Mouse (Mus musculus): ENCODE data around the gene Bola2. TPM values are rescaled to one million over a fixed set of nuclear protein-coding genes. Genes with fewer than 3 reads are reported as not detected.

Bola2 gene
- polyA plus RNA-seq, 1 experiment from 2014 or later: 140 TPM

DNA sequence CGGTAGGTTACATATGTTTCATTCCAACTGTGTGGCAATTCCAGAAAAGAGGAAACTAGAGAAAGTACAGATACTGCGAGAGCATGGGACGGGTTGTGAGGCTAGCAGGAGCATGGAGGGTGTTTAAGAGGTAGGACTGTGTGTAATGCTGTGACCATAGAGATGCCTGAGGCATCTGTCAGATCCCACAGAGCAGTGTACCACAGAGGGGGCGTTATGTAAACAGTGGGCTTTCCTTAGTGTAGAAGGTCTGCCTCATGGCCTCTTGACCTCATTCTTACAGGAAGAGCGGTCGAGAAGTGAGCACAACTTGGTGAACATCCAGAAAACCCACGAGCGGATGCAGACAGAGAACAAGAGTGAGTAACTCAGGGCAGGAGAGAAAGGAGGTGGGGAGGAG, 31.6 kb upstream of the Bola2 start:
- Histone ChIP-seq H3K27ac (ENCODE audit: low read depth, low read length) (no peak overlapping the region), H3K36me3 (ENCODE audit: control insufficient read depth, insufficient read depth, low read length) (peaks cover 15% of the 10 kb centered on the region), H3K4me1 (ENCODE audit: control insufficient read depth, insufficient read depth, low read length) (no peaks in the 10 kb centered on the region), H3K27me3 (ENCODE audit: control insufficient read depth, insufficient read depth, low read length) (no peaks in the 10 kb centered on the region), H3K4me3 (ENCODE audit: low read depth, low read length) (no peak overlapping the region), H3K4me2 (ENCODE audit: low read depth, low read length) (no peak overlapping the region), H3K9ac (replicated peaks; ENCODE audit: low read depth, low read length) (no peak overlapping the region), H3K9me3 (ENCODE audit: control insufficient read depth, low read length) (no peaks in the 10 kb centered on the region)
- ATAC-seq (ENCODE audit: low read depth): no peak
- 78% methylated on average over 8 of the region's 8 CpGs for WGBS

- Histone ChIP-seq H3K4me1 (ENCODE audit: control insufficient read depth, insufficient read depth, low read length) (no peaks in the 10 kb centered on the region), H3K27ac (ENCODE audit: low read depth, low read length) (no peak overlapping the region), H3K9me3 (ENCODE audit: control insufficient read depth, low read length) (no peaks in the 10 kb centered on the region), H3K4me2 (ENCODE audit: low read depth, low read length) (no peak overlapping the region), H3K9ac (replicated peaks; ENCODE audit: low read depth, low read length) (no peak overlapping the region), H3K4me3 (ENCODE audit: low read depth, low read length) (no peak overlapping the region), H3K27me3 (ENCODE audit: control insufficient read depth, insufficient read depth, low read length) (no peaks in the 10 kb centered on the region), H3K36me3 (ENCODE audit: control insufficient read depth, insufficient read depth, low read length) (peaks cover 15% of the 10 kb centered on the region)
- no peak for ATAC-seq (ENCODE audit: low read depth)
- WGBS: 95% methylated on average over 3 of the region's 3 CpGs
These were observed 29.9 kb upstream of the Bola2 start for GRCm38 (mm10) chr7:126665269-126665668.

DNA sequence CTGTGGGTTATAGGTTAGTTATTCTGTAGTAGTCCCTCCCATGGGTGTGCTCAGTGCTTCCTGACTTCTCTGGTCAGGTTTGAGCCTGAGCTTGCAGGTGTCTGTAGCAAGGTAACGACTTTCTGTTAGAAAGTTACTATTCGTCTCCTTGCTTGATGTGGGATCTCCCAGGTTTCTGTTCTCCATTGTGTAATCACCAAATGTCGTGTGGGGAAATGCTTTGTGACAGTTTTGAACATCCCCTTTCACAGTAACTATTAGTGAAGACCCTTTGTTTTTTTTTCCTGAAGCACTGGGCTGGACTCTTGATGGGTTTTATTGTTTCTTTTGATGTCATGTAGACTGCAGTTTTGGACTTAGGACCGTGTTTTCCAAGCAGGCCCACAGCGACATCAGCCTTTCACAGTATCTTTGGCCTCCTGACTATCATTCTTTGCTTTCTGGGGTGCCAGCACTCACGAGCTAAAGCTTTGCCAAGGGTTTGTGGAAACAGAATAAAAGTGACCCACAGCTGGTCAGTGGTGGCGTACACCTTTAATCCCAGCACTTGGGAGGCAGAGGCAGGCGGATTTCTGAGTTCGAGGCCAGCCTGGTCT, 27.6 kb upstream of the Bola2 start:
- no peak for ATAC-seq (ENCODE audit: low read depth)
- H3K27ac ChIP-seq (ENCODE audit: low read depth, low read length): no peak overlapping the region
- H3K9me3 ChIP-seq (ENCODE audit: control insufficient read depth, low read length): no peaks in the 10 kb centered on the region
- no peaks in the 10 kb centered on the region for H3K4me1 ChIP-seq (ENCODE audit: control insufficient read depth, insufficient read depth, low read length)
- 78% methylated on average over 9 of the region's 9 CpGs for WGBS
- no peaks in the 10 kb centered on the region for H3K27me3 ChIP-seq (ENCODE audit: control insufficient read depth, insufficient read depth, low read length)
- H3K36me3 ChIP-seq (ENCODE audit: control insufficient read depth, insufficient read depth, low read length): peaks cover 22% of the 10 kb centered on the region
- no peak overlapping the region for H3K4me3 ChIP-seq (ENCODE audit: low read depth, low read length)
- no peak overlapping the region for H3K9ac ChIP-seq (replicated peaks; ENCODE audit: low read depth, low read length)
- no peak overlapping the region for H3K4me2 ChIP-seq (ENCODE audit: low read depth, low read length)

- no peaks in the 10 kb centered on the region for H3K4me1 ChIP-seq (ENCODE audit: control insufficient read depth, insufficient read depth, low read length)
- H3K27me3 ChIP-seq (ENCODE audit: control insufficient read depth, insufficient read depth, low read length): no peaks in the 10 kb centered on the region
- H3K4me3 ChIP-seq (ENCODE audit: low read depth, low read length): no peak overlapping the region
- no peaks in the 10 kb centered on the region for H3K9me3 ChIP-seq (ENCODE audit: control insufficient read depth, low read length)
- no peak overlapping the region for H3K4me2 ChIP-seq (ENCODE audit: low read depth, low read length)
- no peak for ATAC-seq (ENCODE audit: low read depth)
- 86% methylated on average over 5 of the region's 5 CpGs for WGBS
- peaks cover 15% of the 10 kb centered on the region; the same call in 1 of the 2 replicates for H3K36me3 ChIP-seq (ENCODE audit: control insufficient read depth, insufficient read depth, low read length)
- H3K9ac ChIP-seq (replicated peaks; ENCODE audit: low read depth, low read length): no peak overlapping the region
- no peak overlapping the region for H3K27ac ChIP-seq (ENCODE audit: low read depth, low read length)
These were observed 26.7 kb upstream of the Bola2 start for GRCm38 (mm10) chr7:126668452-126668851.

DNA sequence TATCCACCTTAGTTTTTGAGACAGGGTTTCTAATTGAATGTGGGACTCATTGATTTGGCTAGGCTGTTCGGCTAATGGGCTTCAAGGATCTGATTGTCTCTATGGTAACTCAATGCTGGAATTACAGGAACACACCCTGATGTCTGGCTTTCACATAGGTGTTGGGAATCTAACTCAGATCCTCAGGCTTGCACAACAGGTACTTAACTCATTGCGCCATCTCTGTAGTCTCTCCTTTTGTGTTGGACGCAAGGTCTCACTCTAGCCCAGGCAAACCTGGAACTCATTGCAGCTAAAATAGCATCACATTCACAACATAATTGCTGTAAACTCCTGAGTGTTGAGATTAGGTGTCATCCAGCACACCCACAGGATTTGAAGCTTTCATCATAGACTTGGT, 25.0 kb upstream of the Bola2 start:
- Histone ChIP-seq H3K36me3 (ENCODE audit: control insufficient read depth, insufficient read depth, low read length) (peaks cover 12% of the 10 kb centered on the region; the same call in 1 of the 2 replicates), H3K27me3 (ENCODE audit: control insufficient read depth, insufficient read depth, low read length) (no peaks in the 10 kb centered on the region), H3K9me3 (ENCODE audit: control insufficient read depth, low read length) (no peaks in the 10 kb centered on the region), H3K4me3 (ENCODE audit: low read depth, low read length) (no peak overlapping the region), H3K4me1 (ENCODE audit: control insufficient read depth, insufficient read depth, low read length) (no peaks in the 10 kb centered on the region), H3K9ac (replicated peaks; ENCODE audit: low read depth, low read length) (no peak overlapping the region), H3K27ac (ENCODE audit: low read depth, low read length) (no peak overlapping the region), H3K4me2 (ENCODE audit: low read depth, low read length) (no peak overlapping the region)
- WGBS: 87% methylated on average over 3 of the region's 3 CpGs
- ATAC-seq (ENCODE audit: low read depth): no peak

GRCm38 (mm10) chr7:126672111-126672510, 23.1 kb upstream of the Bola2 start:
- 94% methylated on average over 9 of the region's 9 CpGs for WGBS
- Histone ChIP-seq H3K4me1 (ENCODE audit: control insufficient read depth, insufficient read depth, low read length) (no peaks in the 10 kb centered on the region), H3K27ac (ENCODE audit: low read depth, low read length) (no peak overlapping the region), H3K4me3 (ENCODE audit: low read depth, low read length) (no peak overlapping the region), H3K4me2 (ENCODE audit: low read depth, low read length) (no peak overlapping the region), H3K9ac (replicated peaks; ENCODE audit: low read depth, low read length) (no peak overlapping the region), H3K9me3 (ENCODE audit: control insufficient read depth, low read length) (no peaks in the 10 kb centered on the region), H3K36me3 (ENCODE audit: control insufficient read depth, insufficient read depth, low read length) (peaks cover 9% of the 10 kb centered on the region; the same call in 1 of the 2 replicates), H3K27me3 (ENCODE audit: control insufficient read depth, insufficient read depth, low read length) (no peaks in the 10 kb centered on the region)
- no peak for ATAC-seq (ENCODE audit: low read depth)

DNA sequence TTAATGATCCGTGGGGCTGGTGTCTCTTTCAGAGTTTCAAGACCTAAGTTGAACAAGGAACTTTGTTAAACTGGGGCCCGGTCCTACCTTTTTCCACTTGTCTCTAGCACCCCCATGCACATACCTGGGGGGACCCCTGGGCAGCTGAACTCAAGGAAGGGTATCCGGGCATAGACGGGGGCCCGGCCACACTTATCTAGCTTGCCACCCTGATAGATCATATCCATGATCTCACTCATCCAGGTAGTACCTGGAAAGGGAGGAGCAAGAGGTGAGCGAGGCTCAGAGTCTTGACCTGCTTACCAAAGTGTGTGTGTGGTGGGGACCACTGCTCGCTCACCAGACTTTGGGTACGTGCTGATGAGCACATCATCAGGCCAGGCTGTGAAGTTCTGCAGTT, 20.1 kb upstream of the Bola2 start:
- whole genome bisulfite sequencing: 94% methylated on average over 8 of the region's 8 CpGs
- H3K4me2 ChIP-seq (ENCODE audit: low read depth, low read length): no peak overlapping the region
- no peaks in the 10 kb centered on the region for H3K27me3 ChIP-seq (ENCODE audit: control insufficient read depth, insufficient read depth, low read length)
- H3K9me3 ChIP-seq (ENCODE audit: control insufficient read depth, low read length): no peaks in the 10 kb centered on the region
- H3K4me3 ChIP-seq (ENCODE audit: low read depth, low read length): no peak overlapping the region
- no peak overlapping the region for H3K9ac ChIP-seq (replicated peaks; ENCODE audit: low read depth, low read length)
- peaks cover 12% of the 10 kb centered on the region; the same call in 1 of the 2 replicates for H3K36me3 ChIP-seq (ENCODE audit: control insufficient read depth, insufficient read depth, low read length)
- no peak for ATAC-seq (ENCODE audit: low read depth)
- no peaks in the 10 kb centered on the region for H3K4me1 ChIP-seq (ENCODE audit: control insufficient read depth, insufficient read depth, low read length)
- H3K27ac ChIP-seq (ENCODE audit: low read depth, low read length): no peak overlapping the region

DNA sequence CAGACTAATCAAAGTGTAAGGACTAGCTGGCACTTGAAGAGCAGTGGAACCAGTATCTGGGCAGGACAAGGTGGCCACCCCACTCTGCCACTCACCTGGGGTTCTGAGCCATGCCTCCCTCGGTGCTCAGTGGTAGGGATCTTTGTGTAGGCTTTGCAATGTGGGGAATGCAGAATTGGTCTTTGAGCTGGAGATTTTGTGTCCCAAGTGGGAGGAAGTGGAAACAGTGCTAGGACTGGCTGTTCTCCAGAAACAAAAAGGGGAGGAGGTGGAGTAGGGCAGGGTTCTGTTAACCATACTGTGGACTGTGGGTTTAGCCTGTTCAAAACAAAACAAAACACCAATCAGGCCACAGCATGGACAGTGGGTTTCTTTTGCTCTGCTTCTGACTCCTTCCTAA, 19.0 kb upstream of the Bola2 start, which contains the start of gene Sult1a1:
Sult1a1 (minus strand) TSS at position 226 of the 400 bp plus-strand sequence.
- Histone ChIP-seq H3K4me3 (ENCODE audit: low read depth, low read length) (no peak within 1 kb of the TSS), H3K4me2 (ENCODE audit: low read depth, low read length) (no peak within 1 kb of the TSS), H3K27me3 (ENCODE audit: control insufficient read depth, insufficient read depth, low read length) (no peaks in the 10 kb centered on the region), H3K9me3 (ENCODE audit: control insufficient read depth, low read length) (no peaks in the 10 kb centered on the region), H3K4me1 (ENCODE audit: control insufficient read depth, insufficient read depth, low read length) (no peaks in the 10 kb centered on the region), H3K36me3 (ENCODE audit: control insufficient read depth, insufficient read depth, low read length) (peaks cover 12% of the 10 kb centered on the region; the same call in 1 of the 2 replicates), H3K27ac (ENCODE audit: low read depth, low read length) (no peak within 1 kb of the TSS), H3K9ac (replicated peaks; ENCODE audit: low read depth, low read length) (no peak within 1 kb of the TSS)
- no peak for ATAC-seq (ENCODE audit: low read depth)
- WGBS: 86% methylated on average over 1 of the region's 1 CpGs

- no peak overlapping the region for H3K4me3 ChIP-seq (ENCODE audit: low read depth, low read length)
- H3K4me1 ChIP-seq (ENCODE audit: control insufficient read depth, insufficient read depth, low read length): no peaks in the 10 kb centered on the region
- WGBS: 83% methylated on average over 4 of the region's 4 CpGs
- no peak overlapping the region for H3K9ac ChIP-seq (replicated peaks; ENCODE audit: low read depth, low read length)
- no peak overlapping the region for H3K4me2 ChIP-seq (ENCODE audit: low read depth, low read length)
- no peak for ATAC-seq (ENCODE audit: low read depth)
- no peaks in the 10 kb centered on the region for H3K9me3 ChIP-seq (ENCODE audit: control insufficient read depth, low read length)
- H3K27ac ChIP-seq (ENCODE audit: low read depth, low read length): no peak overlapping the region
- peaks cover 7% of the 10 kb centered on the region; the same call in 1 of the 2 replicates for H3K36me3 ChIP-seq (ENCODE audit: control insufficient read depth, insufficient read depth, low read length)
- H3K27me3 ChIP-seq (ENCODE audit: control insufficient read depth, insufficient read depth, low read length): no peaks in the 10 kb centered on the region
These were observed 18.5 kb upstream of the Bola2 start for GRCm38 (mm10) chr7:126676631-126677220.

Data from neural tube, embryonic 14.5 days (tissue).